29 mouse cellular contexts compared by ENCODE assay signal in the genomic region with DNA sequence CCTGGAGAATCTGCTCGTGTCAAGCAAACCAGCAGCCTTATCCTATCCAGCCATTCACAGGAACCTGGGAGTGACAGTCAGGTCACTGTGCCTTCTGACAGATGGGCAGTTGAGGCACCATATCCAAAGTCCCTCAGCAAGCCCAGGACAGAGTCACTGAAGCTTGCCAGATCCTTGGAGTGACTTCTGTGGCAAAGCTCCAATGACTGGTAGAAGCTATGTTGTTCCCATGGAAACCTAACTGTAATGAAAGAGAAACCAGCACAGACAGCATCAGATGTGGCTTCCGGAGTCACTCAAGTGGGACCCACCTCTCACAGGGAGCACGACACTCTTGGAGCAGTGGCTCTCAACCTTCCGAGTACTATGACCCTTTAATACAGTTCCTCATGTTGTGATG.
DNase-seq lines count a peak whose midpoint lies in the region; ATAC-seq and TF ChIP-seq lines count a peak whose summit lies in the region.
"Had no signal": no experiment of that assay in that cellular context is flagged by ENCODE, and none has a peak within 500 bp of the region (broad histone marks: within the 10 kb centered on the region; RNA-seq: fewer than 3 reads in every experiment).

No protein-coding gene starts in this region.

- no peak overlapping the region for H3K4me2 ChIP-seq in forebrain, postnatal 0 days (ENCODE audit: low read depth)
- no peak overlapping the region for H3K4me2 ChIP-seq in neural tube, embryonic 15.5 days
- H3K4me2 ChIP-seq: embryonic facial prominence, embryonic 13.5 days; heart, embryonic 12.5 days; hindbrain, embryonic 15.5 days; intestine, embryonic 15.5 days; limb, embryonic 15.5 days; liver, embryonic 13.5 days had no signal

- ATAC-seq in forebrain, postnatal 0 days: peak; percentile 76
- ATAC-seq in neural tube, embryonic 15.5 days (ENCODE audit: low FRiP score): 0 out of 2 replicates have a peak, but pooled peaks have one; percentile 40
- ATAC-seq: activated CD4-positive, CD25-positive, alpha-beta regulatory T cell, adult 4 months; intestine, embryonic 15.5 days; lung, postnatal 0 days had no signal

- H3K9me3 ChIP-seq in forebrain, postnatal 0 days (ENCODE audit: low read length): no peaks in the 10 kb centered on the region
- H3K9me3 ChIP-seq in forebrain, embryonic 10.5 days: no peaks in the 10 kb centered on the region
- no peaks in the 10 kb centered on the region for H3K9me3 ChIP-seq in neural tube, embryonic 15.5 days (replicated peaks)
- H3K9me3 ChIP-seq: embryonic facial prominence, embryonic 13.5 days; heart, embryonic 12.5 days; hindbrain, embryonic 15.5 days; intestine, embryonic 15.5 days; limb, embryonic 10.5 days; limb, embryonic 15.5 days; liver, embryonic 13.5 days; megakaryocyte, embryonic 14.5 days had no signal

- TF ChIP-seq CTCF in forebrain, postnatal 0 days (IDR thresholded peaks at IDR 0.05; ENCODE audit: low read depth): no peak
- no peak for TF ChIP-seq CTCF in brain, embryonic 14.5 days (IDR thresholded peaks at IDR 0.05; ENCODE audit: borderline replicate concordance, extremely low read depth, insufficient read depth, insufficient read length)

- no peak overlapping the region for H3K9ac ChIP-seq in forebrain, postnatal 0 days
- H3K9ac ChIP-seq in neural tube, embryonic 15.5 days (replicated peaks): no peak overlapping the region
- H3K9ac ChIP-seq: embryonic facial prominence, embryonic 13.5 days; heart, embryonic 12.5 days; hindbrain, embryonic 15.5 days; intestine, embryonic 15.5 days; limb, embryonic 15.5 days; liver, embryonic 13.5 days had no signal

- peak; percentile 65 for DNase-seq in forebrain, postnatal 0 days
- DNase-seq in forebrain, embryonic 10.5 days (ENCODE audit: extremely low spot score, low spot score): no peak
- peak; percentile 24 to 47 for DNase-seq in left cerebral cortex, postnatal 14 days (ENCODE audit: low spot score in 2 of 2)
- DNase-seq in left cerebral cortex, adult 9 months (ENCODE audit: low spot score in 2 of 2): no peak
- DNase-seq in neural tube, embryonic 10.5 days (ENCODE audit: extremely low spot score, low spot score): no peak
- peak; percentile 56 for DNase-seq in brain, embryonic 14.5 days (ENCODE audit: low read depth)
- DNase-seq: adrenal gland, adult 8-10 months; cerebellum, adult 11-12 months; cerebellum, adult 9-11 months; gastrocnemius, adult 2 months; heart, adult 2 months; heart, postnatal 4 days; kidney, adult 9 months; kidney, postnatal 25 days; liver, embryonic 13.5 days; lung, adult 18-20 months; lung, postnatal 4 days; thymus, adult 2 months; thymus, postnatal 36 days had no signal

- intact Hi-C loops in left cerebral cortex, postnatal 14 days (cut with DNase I): no loop called here

- no peaks in the 10 kb centered on the region for H3K4me1 ChIP-seq in forebrain, postnatal 0 days (ENCODE audit: insufficient read depth)
- peaks cover 19% of the 10 kb centered on the region for H3K4me1 ChIP-seq in forebrain, embryonic 10.5 days
- H3K4me1 ChIP-seq in neural tube, embryonic 15.5 days: peaks cover 10% of the 10 kb centered on the region
- H3K4me1 ChIP-seq: heart, embryonic 12.5 days; intestine, embryonic 15.5 days; limb, embryonic 15.5 days; liver, embryonic 13.5 days; megakaryocyte, embryonic 14.5 days had no signal

- TF ChIP-seq POLR2A in brain, embryonic 14.5 days (IDR thresholded peaks at IDR 0.05; ENCODE audit: borderline replicate concordance, extremely low read depth, insufficient read depth, insufficient read length, poor library complexity, severe bottlenecking): no peak

- H3K27ac ChIP-seq in forebrain, postnatal 0 days (ENCODE audit: low read depth, low read length): no peak overlapping the region
- H3K27ac ChIP-seq in forebrain, embryonic 10.5 days: no peak overlapping the region
- no peak overlapping the region for H3K27ac ChIP-seq in neural tube, embryonic 15.5 days (replicated peaks)
- H3K27ac ChIP-seq: embryonic facial prominence, embryonic 13.5 days; gastrocnemius, adult 2 months; heart, adult 2 months; hindbrain, embryonic 15.5 days; intestine, embryonic 15.5 days; limb, embryonic 10.5 days; limb, embryonic 15.5 days; liver, embryonic 13.5 days had no signal

- H3K27me3 ChIP-seq in forebrain, postnatal 0 days (ENCODE audit: insufficient read depth, low read length): no peaks in the 10 kb centered on the region
- H3K27me3 ChIP-seq in forebrain, embryonic 10.5 days (ENCODE audit: poor library complexity, severe bottlenecking): no peaks in the 10 kb centered on the region
- no peaks in the 10 kb centered on the region for H3K27me3 ChIP-seq in neural tube, embryonic 15.5 days (replicated peaks)
- H3K27me3 ChIP-seq: embryonic facial prominence, embryonic 13.5 days; hindbrain, embryonic 15.5 days; intestine, embryonic 15.5 days; limb, embryonic 15.5 days; liver, embryonic 13.5 days had no signal

- WGBS in forebrain, postnatal 0 days: 59% methylated on average over 4 of the region's 4 CpGs
- 85% methylated on average over 4 of the region's 4 CpGs for WGBS in forebrain, embryonic 10.5 days
- WGBS in neural tube, embryonic 15.5 days: 67% methylated on average over 4 of the region's 4 CpGs

- no peak overlapping the region for H3K4me3 ChIP-seq in forebrain, postnatal 0 days (ENCODE audit: low read depth, low read length)
- no peak overlapping the region for H3K4me3 ChIP-seq in forebrain, embryonic 10.5 days
- no peak overlapping the region for H3K4me3 ChIP-seq in neural tube, embryonic 15.5 days (replicated peaks)
- H3K4me3 ChIP-seq: embryonic facial prominence, embryonic 13.5 days; gastrocnemius, adult 2 months; heart, adult 2 months; heart, embryonic 12.5 days; hindbrain, embryonic 15.5 days; intestine, embryonic 15.5 days; limb, embryonic 10.5 days; limb, embryonic 15.5 days; liver, embryonic 13.5 days; megakaryocyte, embryonic 14.5 days had no signal

- no peaks in the 10 kb centered on the region for H3K36me3 ChIP-seq in forebrain, postnatal 0 days (ENCODE audit: insufficient read depth)
- H3K36me3 ChIP-seq in forebrain, embryonic 10.5 days (replicated peaks): no peaks in the 10 kb centered on the region
- no peaks in the 10 kb centered on the region for H3K36me3 ChIP-seq in neural tube, embryonic 15.5 days
- H3K36me3 ChIP-seq: embryonic facial prominence, embryonic 13.5 days; heart, embryonic 12.5 days; hindbrain, embryonic 15.5 days; intestine, embryonic 15.5 days; limb, embryonic 10.5 days; limb, embryonic 15.5 days; liver, embryonic 13.5 days had no signal

Comparison
In these comparisons a context has a peak if more than half of its experiments do, and no peak if none do; other contexts are left out.
1. DNase-seq: peak in forebrain, postnatal 0 days (single experiment), left cerebral cortex, postnatal 14 days (2 of 2) and brain, embryonic 14.5 days (single experiment); none in forebrain, embryonic 10.5 days (single experiment), left cerebral cortex, adult 9 months (0 of 2) and neural tube, embryonic 10.5 days (single experiment).